In genomic region chr16:88257072-88257471, GRCm38 (mm10) we compare ENCODE assay signal across 28 mouse cellular contexts. TPM values are rescaled to one million over a fixed set of nuclear protein-coding genes. Genes with fewer than 3 reads are reported as not detected.
DNase-seq lines count a peak whose midpoint lies in the region; ATAC-seq and TF ChIP-seq lines count a peak whose summit lies in the region.
"Had no signal": no experiment of that assay in that cellular context is flagged by ENCODE, and none has a peak within 500 bp of the region (broad histone marks: within the 10 kb centered on the region; RNA-seq: fewer than 3 reads in every experiment).

No protein-coding gene starts in this region.

- TF ChIP-seq CTCF in kidney, adult 2 months (conservative IDR thresholded peaks at IDR 0.05; ENCODE audit: insufficient read depth, insufficient read length, low read depth, low read length): no peak

- no peak overlapping the region for H3K9ac ChIP-seq in embryonic facial prominence, embryonic 11.5 days (replicated peaks; ENCODE audit: low read length)
- no peak overlapping the region for H3K9ac ChIP-seq in forebrain, embryonic 14.5 days (ENCODE audit: low read length)
- no peak overlapping the region for H3K9ac ChIP-seq in forebrain, embryonic 11.5 days (ENCODE audit: low read length)
- H3K9ac ChIP-seq in forebrain, embryonic 15.5 days (replicated peaks): no peak overlapping the region
- H3K9ac ChIP-seq: embryonic facial prominence, embryonic 15.5 days; hindbrain, embryonic 13.5 days had no signal

- no peak overlapping the region for H3K27ac ChIP-seq in embryonic facial prominence, embryonic 11.5 days (replicated peaks; ENCODE audit: low read depth, low read length)
- H3K27ac ChIP-seq in embryonic facial prominence, embryonic 10.5 days (replicated peaks): no peak overlapping the region
- no peak overlapping the region for H3K27ac ChIP-seq in forebrain, embryonic 14.5 days (ENCODE audit: low read depth, low read length)
- H3K27ac ChIP-seq in forebrain, embryonic 11.5 days (ENCODE audit: low read depth, low read length): no peak overlapping the region
- H3K27ac ChIP-seq in forebrain, embryonic 15.5 days (replicated peaks): no peak overlapping the region
- no peak overlapping the region for H3K27ac ChIP-seq in kidney, adult 2 months (ENCODE audit: insufficient read depth, low read depth, low read length)
- H3K27ac ChIP-seq: embryonic facial prominence, embryonic 15.5 days; gastrocnemius, adult 2 months; hindbrain, embryonic 10.5 days; hindbrain, embryonic 13.5 days had no signal

- H3K9me3 ChIP-seq in embryonic facial prominence, embryonic 11.5 days (replicated peaks; ENCODE audit: control insufficient read depth, low read length): no peaks in the 10 kb centered on the region
- no peaks in the 10 kb centered on the region for H3K9me3 ChIP-seq in embryonic facial prominence, embryonic 10.5 days
- no peaks in the 10 kb centered on the region for H3K9me3 ChIP-seq in forebrain, embryonic 14.5 days (replicated peaks; ENCODE audit: control insufficient read depth, low read length)
- H3K9me3 ChIP-seq in forebrain, embryonic 11.5 days (ENCODE audit: control insufficient read depth, low read length): no peaks in the 10 kb centered on the region
- H3K9me3 ChIP-seq in forebrain, embryonic 15.5 days: no peaks in the 10 kb centered on the region
- H3K9me3 ChIP-seq: embryonic facial prominence, embryonic 15.5 days; hindbrain, embryonic 10.5 days; hindbrain, embryonic 13.5 days had no signal

- no peak overlapping the region for H3K4me2 ChIP-seq in embryonic facial prominence, embryonic 11.5 days (ENCODE audit: low read depth, low read length)
- H3K4me2 ChIP-seq in forebrain, embryonic 14.5 days (ENCODE audit: low read length): no peak overlapping the region
- H3K4me2 ChIP-seq in forebrain, embryonic 11.5 days (ENCODE audit: low read depth, low read length, severe bottlenecking): no peak overlapping the region
- H3K4me2 ChIP-seq in forebrain, embryonic 15.5 days (replicated peaks): no peak overlapping the region
- H3K4me2 ChIP-seq: embryonic facial prominence, embryonic 15.5 days; heart, embryonic 11.5 days; hindbrain, embryonic 13.5 days had no signal

- peak; percentile 4 for DNase-seq in embryonic facial prominence, embryonic 11.5 days (ENCODE audit: low spot score)
- DNase-seq in embryonic facial prominence, embryonic 10.5 days (ENCODE audit: low spot score): no peak
- peak; percentile 73 for DNase-seq in forebrain, embryonic 14.5 days (ENCODE audit: low spot score)
- no peak for DNase-seq in forebrain, embryonic 11.5 days (ENCODE audit: low spot score)
- no peak for DNase-seq in kidney, adult 2 months
- no peak for DNase-seq in adrenal gland, adult 18-20 months (ENCODE audit: low spot score in 2 of 2)
- DNase-seq: adrenal gland, postnatal 10 days; adrenal gland, postnatal 36 days; cerebellum, adult 11 months; cerebellum, adult 2 months; cerebellum, adult 9-11 months; cerebellum, postnatal 25 days; gastrocnemius, adult 2 months; gastrocnemius, postnatal 14 days; heart, adult 11 months; kidney, adult 18-20 months had no signal

- no peaks in the 10 kb centered on the region for H3K36me3 ChIP-seq in embryonic facial prominence, embryonic 11.5 days (replicated peaks; ENCODE audit: control insufficient read depth, insufficient read depth, low read depth, low read length)
- no peaks in the 10 kb centered on the region for H3K36me3 ChIP-seq in embryonic facial prominence, embryonic 10.5 days (replicated peaks)
- H3K36me3 ChIP-seq in forebrain, embryonic 14.5 days (ENCODE audit: control insufficient read depth, insufficient read depth, low read length): no peaks in the 10 kb centered on the region
- no peaks in the 10 kb centered on the region for H3K36me3 ChIP-seq in forebrain, embryonic 11.5 days (ENCODE audit: control insufficient read depth, insufficient read depth, low read length)
- H3K36me3 ChIP-seq in forebrain, embryonic 15.5 days: no peaks in the 10 kb centered on the region
- no peaks in the 10 kb centered on the region for H3K36me3 ChIP-seq in kidney, adult 2 months (ENCODE audit: control insufficient read depth, insufficient read depth, low read length)
- H3K36me3 ChIP-seq: embryonic facial prominence, embryonic 15.5 days; hindbrain, embryonic 10.5 days; hindbrain, embryonic 13.5 days had no signal

- H3K4me1 ChIP-seq in embryonic facial prominence, embryonic 11.5 days (ENCODE audit: control insufficient read depth, insufficient read depth, low read length): no peaks in the 10 kb centered on the region
- no peaks in the 10 kb centered on the region for H3K4me1 ChIP-seq in embryonic facial prominence, embryonic 10.5 days
- H3K4me1 ChIP-seq in forebrain, embryonic 14.5 days (ENCODE audit: control insufficient read depth, insufficient read depth, low read length): peaks cover 11% of the 10 kb centered on the region
- no peaks in the 10 kb centered on the region for H3K4me1 ChIP-seq in forebrain, embryonic 11.5 days (replicated peaks; ENCODE audit: control insufficient read depth, insufficient read depth, low read length)
- H3K4me1 ChIP-seq in forebrain, embryonic 15.5 days: peaks cover 12% of the 10 kb centered on the region
- H3K4me1 ChIP-seq in kidney, adult 2 months (ENCODE audit: control insufficient read depth, insufficient read depth, low read length): no peaks in the 10 kb centered on the region
- H3K4me1 ChIP-seq: embryonic facial prominence, embryonic 15.5 days; hindbrain, embryonic 13.5 days had no signal

- TF ChIP-seq POLR2A in kidney, adult 2 months (IDR thresholded peaks at IDR 0.05; ENCODE audit: low read depth, low read length): no peak

- H3K27me3 ChIP-seq in embryonic facial prominence, embryonic 11.5 days (ENCODE audit: control insufficient read depth, insufficient read depth, low read length): no peaks in the 10 kb centered on the region
- H3K27me3 ChIP-seq in embryonic facial prominence, embryonic 10.5 days (replicated peaks; ENCODE audit: low read depth, poor library complexity, severe bottlenecking): no peaks in the 10 kb centered on the region
- no peaks in the 10 kb centered on the region for H3K27me3 ChIP-seq in forebrain, embryonic 14.5 days (replicated peaks; ENCODE audit: control insufficient read depth, insufficient read depth, low read length)
- H3K27me3 ChIP-seq in forebrain, embryonic 11.5 days (ENCODE audit: control insufficient read depth, insufficient read depth, low read length): no peaks in the 10 kb centered on the region
- no peaks in the 10 kb centered on the region for H3K27me3 ChIP-seq in forebrain, embryonic 15.5 days
- no peaks in the 10 kb centered on the region for H3K27me3 ChIP-seq in kidney, adult 2 months (replicated peaks; ENCODE audit: control insufficient read depth, insufficient read depth, low read length)
- H3K27me3 ChIP-seq: embryonic facial prominence, embryonic 15.5 days; hindbrain, embryonic 13.5 days had no signal

- no peak overlapping the region for H3K4me3 ChIP-seq in embryonic facial prominence, embryonic 11.5 days (ENCODE audit: low read depth, low read length)
- no peak overlapping the region for H3K4me3 ChIP-seq in embryonic facial prominence, embryonic 10.5 days
- H3K4me3 ChIP-seq in forebrain, embryonic 14.5 days (ENCODE audit: low read depth, low read length): no peak overlapping the region
- no peak overlapping the region for H3K4me3 ChIP-seq in forebrain, embryonic 11.5 days (ENCODE audit: low read depth, low read length)
- no peak overlapping the region for H3K4me3 ChIP-seq in forebrain, embryonic 15.5 days
- no peak overlapping the region for H3K4me3 ChIP-seq in kidney, adult 2 months (ENCODE audit: insufficient read depth, low read depth, low read length)
- H3K4me3 ChIP-seq: embryonic facial prominence, embryonic 15.5 days; gastrocnemius, adult 2 months; hindbrain, embryonic 10.5 days; hindbrain, embryonic 13.5 days had no signal

- 57% methylated on average over 5 of the region's 5 CpGs for WGBS in embryonic facial prominence, embryonic 11.5 days
- WGBS in embryonic facial prominence, embryonic 10.5 days: 72% methylated on average over 5 of the region's 5 CpGs
- 12% methylated on average over 5 of the region's 5 CpGs for WGBS in forebrain, embryonic 14.5 days
- WGBS in forebrain, embryonic 11.5 days: 51% methylated on average over 5 of the region's 5 CpGs
- 11% methylated on average over 5 of the region's 5 CpGs for WGBS in forebrain, embryonic 15.5 days
- 66% methylated on average over 5 of the region's 5 CpGs for WGBS in kidney, adult 2 months

- ATAC-seq in embryonic facial prominence, embryonic 11.5 days (replicated peaks; ENCODE audit: insufficient number of reproducible peaks, low FRiP score, low TSS enrichment, low read depth): no peak
- peak; percentile 80 for ATAC-seq in forebrain, embryonic 14.5 days
- no peak for ATAC-seq in forebrain, embryonic 11.5 days (replicated peaks; ENCODE audit: low FRiP score)
- ATAC-seq in forebrain, embryonic 15.5 days (replicated peaks): peak; percentile 53
- ATAC-seq: activated CD4-positive, CD25-positive, alpha-beta regulatory T cell, adult 4 months; hindbrain, embryonic 16.5 days; inflammation-experienced regulatory T-cells, adult 6 months; intestine, embryonic 16.5 days had no signal

RNA-seq across cellular contexts. Expression of gene Grik1, which starts 33.0 kb away (rescaled TPM):
- 1.7 and 2.2 TPM in 2 replicates for polyA plus RNA-seq in embryonic facial prominence, embryonic 11.5 days (2014; fragmentation: Nextera tagmentation; extraction: Ambion mirVana)
- polyA plus RNA-seq in embryonic facial prominence, embryonic 10.5 days (2016; fragmentation: Nextera tagmentation; extraction: Ambion mirVana): 1.0 and 1.5 TPM in 2 replicates
- polyA plus RNA-seq in forebrain, embryonic 14.5 days (2014; fragmentation: Nextera tagmentation; extraction: Ambion mirVana): 7.3 and 11.3 TPM in 2 replicates
- polyA plus RNA-seq in forebrain, embryonic 11.5 days (2014; fragmentation: Nextera tagmentation; extraction: Ambion mirVana): 1.4 and 1.8 TPM in 2 replicates
- 12.1 and 13.5 TPM in 2 replicates for polyA plus RNA-seq in forebrain, embryonic 15.5 days (2015; fragmentation: Nextera tagmentation; extraction: Ambion mirVana)
- 0.03 and 0.04 TPM in 2 replicates for polyA plus RNA-seq in kidney, adult 2 months (2012; rRNA removed)
- not detected for total RNA-seq in adrenal gland, adult 18-20 months (2021)
- total RNA-seq: adrenal gland, postnatal 36 days; common myeloid progenitor, adult 5-6 weeks; ES-E14; gastrocnemius, adult 2 months; heart, postnatal 25 days had no signal
- polyA plus RNA-seq: activated CD4-positive, CD25-positive, alpha-beta regulatory T cell, adult 4 months had no signal

Comparison
In these comparisons a context has a peak if more than half of its experiments do, and no peak if none do; other contexts are left out.
1. ATAC-seq: peak in forebrain, embryonic 14.5 days (single experiment) and forebrain, embryonic 15.5 days (single experiment); none in embryonic facial prominence, embryonic 11.5 days (single experiment) and forebrain, embryonic 11.5 days (single experiment).
2. DNase-seq: peak in embryonic facial prominence, embryonic 11.5 days (single experiment) and forebrain, embryonic 14.5 days (single experiment); none in embryonic facial prominence, embryonic 10.5 days (single experiment), forebrain, embryonic 11.5 days (single experiment), kidney, adult 2 months (single experiment) and adrenal gland, adult 18-20 months (0 of 2).